Mouse (Mus musculus) myocyte (in vitro differentiated cells): ENCODE results near the gene Tgif2. TPM values are rescaled to one million over a fixed set of nuclear protein-coding genes. Genes with fewer than 3 reads are reported as not detected.
A peak's percentile ranks its signal among the peaks of the same experiment; 100 is the strongest.

Experiments
- H3K27me3 ChIP-seq: one replicate; pipeline ENCODE4 v1.6.1; 2011; ENCODE audit not compliant: control insufficient read depth, insufficient read depth, insufficient read length
- H3K36me3 ChIP-seq: one replicate; pipeline ENCODE4 v1.6.1; 2011; ENCODE audit not compliant: control insufficient read depth, insufficient read depth
- H3K4me2 ChIP-seq: one replicate; pipeline ENCODE4 v1.6.1; 2011; ENCODE audit warnings: low read depth, control low read depth
- H3K4me3 ChIP-seq: one replicate; pipeline ENCODE4 v1.5.1; 2011; ENCODE audit warnings: mild to moderate bottlenecking, control low read depth, moderate library complexity
- H3K79me2 ChIP-seq: one replicate; pipeline ENCODE4 v1.6.1; 2011; ENCODE audit not compliant: control insufficient read depth, insufficient read depth
- H3ac ChIP-seq: one replicate; pipeline ENCODE4 v1.6.1; 2011; ENCODE audit not compliant: control insufficient read depth, insufficient read length
- CEBPB ChIP-seq: IDR thresholded peaks from 2 replicates; pipeline ENCODE4 v1.6.1; 2011; ENCODE audit warnings: mild to moderate bottlenecking, moderate library complexity; ENCODE audit not compliant: poor library complexity, insufficient read depth, severe bottlenecking
- E2F4 ChIP-seq: IDR thresholded peaks from one replicate; pipeline ENCODE4 v1.6.1; 2011; ENCODE audit warnings: mild to moderate bottlenecking, control low read depth, moderate library complexity; ENCODE audit not compliant: insufficient read depth
- MAX ChIP-seq: IDR thresholded peaks from one replicate; pipeline ENCODE4 v1.6.1; 2011; ENCODE audit warnings: low read depth, mild to moderate bottlenecking, control low read depth
- MYOD1 ChIP-seq, 3 experiments: IDR thresholded peaks; one replicate each; pipeline ENCODE4 v1.6.1; 2011; ENCODE audit warnings: control low read depth in 2 of 3, low read depth in 2 of 3, mild to moderate bottlenecking in 2 of 3, moderate library complexity in 1 of 3; ENCODE audit not compliant: insufficient read length in 2 of 3, control insufficient read depth in 1 of 3
- MYOG ChIP-seq, 3 experiments: IDR thresholded peaks; one replicate each; pipeline ENCODE4 v1.6.1; 2011; ENCODE audit warnings: control low read depth in 2 of 3, low read depth in 2 of 3, mild to moderate bottlenecking in 2 of 3; ENCODE audit not compliant: insufficient read length in 2 of 3, control insufficient read depth in 1 of 3, insufficient read depth in 1 of 3
- POLR2A ChIP-seq: IDR thresholded peaks from one replicate; pipeline ENCODE4 v1.6.1; 2011; ENCODE audit warnings: low read depth, mild to moderate bottlenecking, control low read depth, moderate library complexity; ENCODE audit not compliant: insufficient read length
- POLR2AphosphoS2 ChIP-seq: IDR thresholded peaks from one replicate; pipeline ENCODE4 v1.6.1; 2011; ENCODE audit warnings: low read depth, control low read depth; ENCODE audit not compliant: insufficient read length
- REST ChIP-seq: IDR thresholded peaks from one replicate; pipeline ENCODE4 v1.6.1; 2011; ENCODE audit warnings: mild to moderate bottlenecking, control low read depth, moderate library complexity; ENCODE audit not compliant: insufficient read depth, insufficient read length
- SRF ChIP-seq: IDR thresholded peaks from one replicate; pipeline ENCODE4 v1.6.1; 2011; ENCODE audit warnings: low read depth; ENCODE audit not compliant: control insufficient read depth, insufficient read length
- TCF12 ChIP-seq: IDR thresholded peaks from one replicate; pipeline ENCODE4 v1.6.1; 2011; ENCODE audit warnings: mild to moderate bottlenecking, control low read depth; ENCODE audit not compliant: poor library complexity, insufficient read depth, severe bottlenecking
- TCF3 ChIP-seq: IDR thresholded peaks from one replicate; pipeline ENCODE4 v1.6.1; 2011; ENCODE audit warnings: low read depth, control low read depth; ENCODE audit not compliant: insufficient read length
- USF1 ChIP-seq: IDR thresholded peaks from one replicate; pipeline ENCODE4 v1.6.1; 2011; ENCODE audit warnings: low read depth, mild to moderate bottlenecking, control low read depth, moderate library complexity
- polyA plus RNA-seq: library from polyadenylated mRNA; unstranded; fragments of >200 nt; fragmentation: generic; extraction: Trizol; gene quantifications from one replicate; pipeline ENCODE4 v1.2.1, GENCODE M21; 2012; ENCODE audit warnings: missing spikeins

The Tgif2 gene
- polyA plus RNA-seq, 1 experiment, result 11.2 TPM

DNA sequence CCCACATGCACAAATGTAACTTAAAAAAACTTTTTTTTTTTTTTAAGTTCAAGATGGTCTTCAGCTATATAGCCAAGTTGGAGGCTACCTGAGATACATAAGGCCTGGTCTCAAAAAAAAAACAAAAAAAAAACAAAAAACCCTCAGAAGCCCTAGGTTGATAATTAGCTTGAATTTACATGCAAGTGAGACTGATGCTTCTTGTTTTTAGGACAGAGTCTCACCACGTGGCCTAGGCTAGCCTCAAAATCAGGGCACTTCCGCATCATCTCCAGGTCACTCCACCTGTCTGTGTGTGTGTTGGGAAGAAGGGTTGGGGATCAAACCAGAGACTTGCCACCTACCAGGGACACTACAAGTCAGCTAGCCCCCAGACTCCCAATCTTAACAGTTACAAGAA, 18.0 kb downstream of the Tgif2 start, which contains the start of gene 4930518I15Rik:
Gene 4930518I15Rik (minus strand): TSS at position 112 of the 400 bp plus-strand sequence.
- Histone ChIP-seq H3K4me3 (no peak within 1 kb of the TSS), H3ac (no peak within 1 kb of the TSS), H3K79me2 (peaks cover 16% of the 10 kb centered on the region), H3K27me3 (no peaks in the 10 kb centered on the region), H3K36me3 (no peaks in the 10 kb centered on the region), H3K4me2 (no peak within 1 kb of the TSS)
- TF ChIP-seq TCF3, result no peak
- TF ChIP-seq POLR2A, result no peak
- TF ChIP-seq MYOG (IDR thresholded peaks at IDR 0.05; ENCODE audit: control insufficient read depth in 1 of 3, insufficient read depth in 1 of 3, insufficient read length in 2 of 3, low read depth in 2 of 3), result no peak
- TF ChIP-seq POLR2AphosphoS2, result no peak
- no peak for TF ChIP-seq REST
- TF ChIP-seq MAX, result no peak
- no peak for TF ChIP-seq CEBPB
- TF ChIP-seq TCF12, result no peak
- TF ChIP-seq E2F4, result no peak
- TF ChIP-seq USF1, result no peak
- TF ChIP-seq SRF, result no peak
- no peak for TF ChIP-seq MYOD1 (IDR thresholded peaks at IDR 0.05; ENCODE audit: control insufficient read depth in 1 of 3, insufficient read length in 2 of 3, low read depth in 2 of 3)

DNA sequence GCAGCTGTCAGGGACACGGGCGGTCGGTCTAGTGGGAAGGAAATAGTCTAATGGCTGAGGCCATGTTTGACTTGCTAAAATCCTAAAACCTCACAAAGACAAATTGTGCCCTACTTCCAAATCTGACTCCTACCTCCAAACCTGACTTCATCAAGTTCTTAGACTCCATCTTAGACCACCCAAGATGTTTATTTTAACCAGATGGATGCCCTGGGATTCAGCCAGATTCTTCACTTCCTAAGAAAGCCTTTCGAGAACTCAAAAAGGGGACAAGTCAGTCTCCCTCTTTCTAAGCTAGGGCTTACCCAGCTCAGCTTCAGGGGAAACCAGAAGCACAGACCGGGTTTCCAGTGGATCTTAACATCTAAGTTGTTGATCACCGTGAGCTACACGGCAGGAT, 18.9 kb downstream of the Tgif2 start:
- Histone ChIP-seq H3K4me3 (no peak overlapping the region), H3K36me3 (no peaks in the 10 kb centered on the region), H3K27me3 (no peaks in the 10 kb centered on the region), H3ac (no peak overlapping the region), H3K4me2 (no peak overlapping the region), H3K79me2 (peaks cover 21% of the 10 kb centered on the region)
- no peak for TF ChIP-seq TCF12
- no peak for TF ChIP-seq USF1
- TF ChIP-seq TCF3, result no peak
- no peak for TF ChIP-seq E2F4
- no peak for TF ChIP-seq MAX
- TF ChIP-seq MYOG (IDR thresholded peaks at IDR 0.05; ENCODE audit: control insufficient read depth in 1 of 3, insufficient read depth in 1 of 3, insufficient read length in 2 of 3, low read depth in 2 of 3), result no peak
- no peak for TF ChIP-seq MYOD1 (IDR thresholded peaks at IDR 0.05; ENCODE audit: control insufficient read depth in 1 of 3, insufficient read length in 2 of 3, low read depth in 2 of 3)

DNA sequence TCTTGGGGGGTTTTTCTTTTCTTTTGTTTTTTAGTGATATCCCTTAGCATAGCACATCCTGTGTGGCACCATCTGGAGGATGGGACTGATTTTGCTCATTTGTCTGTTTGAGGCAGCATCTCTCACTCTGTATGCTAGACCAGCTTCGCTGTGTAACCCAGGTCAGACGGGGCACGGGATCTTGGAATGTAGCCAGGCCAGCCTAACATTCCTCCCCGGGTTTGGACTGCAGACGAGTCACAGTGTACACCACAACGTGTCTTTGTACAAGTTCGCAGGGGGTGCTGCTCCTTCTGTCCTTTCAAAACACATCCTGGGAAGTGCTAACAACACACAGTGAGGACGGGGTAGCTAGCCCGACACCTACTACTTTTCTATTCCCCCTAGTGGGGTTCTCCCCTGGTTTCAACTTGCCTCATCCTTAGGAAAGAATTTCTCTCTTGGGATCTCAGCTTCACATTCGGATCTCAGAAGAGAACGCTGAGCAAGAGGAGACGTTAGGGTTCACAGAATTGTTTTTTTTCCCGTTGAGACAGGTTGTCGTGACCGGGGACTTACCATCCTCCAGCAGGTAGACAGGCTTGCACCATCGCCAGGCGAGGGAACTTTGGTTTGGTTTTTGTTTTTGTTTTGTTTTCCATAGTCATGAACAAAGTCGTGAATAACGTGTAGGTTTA, 22.4 kb downstream of the Tgif2 start:
- Histone ChIP-seq H3K27me3 (no peaks in the 10 kb centered on the region), H3K4me2 (peak overlapping the region; percentile 80), H3ac (peak overlapping the region; percentile 78), H3K79me2 (peaks cover 46% of the 10 kb centered on the region), H3K36me3 (peaks cover 12% of the 10 kb centered on the region), H3K4me3 (peak overlapping the region; percentile 84)
- no peak for TF ChIP-seq POLR2A
- TF ChIP-seq REST, result no peak
- no peak for TF ChIP-seq TCF12
- TF ChIP-seq E2F4, result no peak
- no peak for TF ChIP-seq CEBPB
- no peak for TF ChIP-seq POLR2AphosphoS2
- no peak for TF ChIP-seq MYOG (IDR thresholded peaks at IDR 0.05; ENCODE audit: control insufficient read depth in 1 of 3, insufficient read depth in 1 of 3, insufficient read length in 2 of 3, low read depth in 2 of 3)
- TF ChIP-seq TCF3, result no peak
- TF ChIP-seq MAX, result no peak
- TF ChIP-seq USF1, result no peak
- TF ChIP-seq SRF, result no peak
- no peak for TF ChIP-seq MYOD1 (IDR thresholded peaks at IDR 0.05; ENCODE audit: control insufficient read depth in 1 of 3, insufficient read length in 2 of 3, low read depth in 2 of 3)

DNA sequence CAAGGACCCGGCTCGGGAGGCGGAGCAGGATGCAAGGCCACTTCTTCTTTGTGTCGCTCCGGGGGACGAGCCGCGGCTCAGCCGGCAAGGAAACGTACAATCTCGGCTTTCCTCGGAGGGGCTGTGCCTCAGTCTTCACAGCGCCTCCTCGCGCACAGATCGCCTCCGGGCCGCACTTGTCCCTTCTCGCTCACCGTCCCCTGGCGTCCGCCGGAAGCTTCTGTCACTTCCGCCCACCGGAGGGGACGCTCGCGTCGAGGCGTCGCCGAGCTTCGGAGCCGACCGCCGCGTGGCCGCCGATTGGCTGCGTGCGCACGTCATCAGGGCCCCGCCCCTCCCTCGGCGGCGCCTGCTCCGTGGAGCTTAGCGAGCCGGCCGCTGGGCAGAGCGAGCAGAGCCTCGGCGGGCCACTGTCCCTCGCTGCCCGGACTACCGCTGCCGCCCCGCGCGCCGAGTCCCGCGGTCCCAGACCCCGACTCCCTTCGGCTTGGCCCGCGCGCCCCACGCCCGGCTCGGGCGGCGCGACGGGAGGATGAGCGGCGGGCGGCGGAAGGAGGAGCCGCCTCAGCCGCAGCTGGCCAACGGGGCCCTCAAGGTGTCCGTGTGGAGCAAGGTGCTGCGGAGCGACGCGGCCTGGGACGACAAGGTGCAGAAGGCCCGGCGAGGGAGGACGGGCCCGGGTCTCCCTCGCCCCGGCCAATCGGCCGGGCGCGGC, 23.1 kb downstream of the Tgif2 start, which contains the start of gene Rab5if:
Gene Rab5if (plus strand): TSS at position 357 of the 715 bp plus-strand sequence.
- H3K4me3 ChIP-seq, result peak within 1 kb of the TSS; percentile 84
- peaks cover 53% of the 10 kb centered on the region for H3K79me2 ChIP-seq
- peak within 1 kb of the TSS; percentile 78 for H3ac ChIP-seq
- H3K36me3 ChIP-seq, result peaks cover 15% of the 10 kb centered on the region
- no peaks in the 10 kb centered on the region for H3K27me3 ChIP-seq
- TF ChIP-seq REST, result no peak
- peak in 2 of 3 experiments; percentile 20 to 42 for TF ChIP-seq MYOG (IDR thresholded peaks at IDR 0.05; ENCODE audit: control insufficient read depth in 1 of 3, insufficient read depth in 1 of 3, insufficient read length in 2 of 3, low read depth in 2 of 3)
- TF ChIP-seq TCF12, result no peak
- TF ChIP-seq E2F4, result no peak
- peak; percentile 29 for TF ChIP-seq SRF
- no peak for TF ChIP-seq TCF3
- peak; percentile 83 for TF ChIP-seq POLR2AphosphoS2
- TF ChIP-seq POLR2A, result peak; percentile 92
- peak in 1 of 3 experiments; percentile 41 for TF ChIP-seq MYOD1 (IDR thresholded peaks at IDR 0.05; ENCODE audit: control insufficient read depth in 1 of 3, insufficient read length in 2 of 3, low read depth in 2 of 3)
- TF ChIP-seq MAX, result no peak
- no peak for TF ChIP-seq CEBPB
- TF ChIP-seq USF1, result no peak
- peak within 1 kb of the TSS; percentile 87 for H3K4me2 ChIP-seq
